Mouse (Mus musculus) forebrain, embryonic 14.5 days (tissue): Measurements from ENCODE around the gene Ccdc159. TPM values are rescaled to one million over a fixed set of nuclear protein-coding genes. Genes with fewer than 3 reads are reported as not detected.

Experiments used
- ATAC-seq: fragments of 200-750 bp; cut with Nextera tagmentation; 2 replicates; pipeline ENCODE4 v1.8.0; 2017; ENCODE audit warnings: mild to moderate bottlenecking, moderate library complexity
- DNase-seq: peaks from one replicate; pipeline ENCODE4 v3.0.0-alpha.2; 2015; ENCODE audit warnings: low spot score
- H3K27ac ChIP-seq: fragments of 300-500 bp; sonication (generic); 2 replicates; pipeline ENCODE4 v1.5.1; 2014; ENCODE audit warnings: low read depth, mild to moderate bottlenecking, control low read depth, low read length, moderate library complexity
- H3K27me3 ChIP-seq: fragments of 300-500 bp; sonication (generic); replicated peaks from 2 replicates; pipeline ENCODE4 v1.6.1; 2014; ENCODE audit warnings: low read length, control low read depth, mixed read lengths; ENCODE audit not compliant: control insufficient read depth, insufficient read depth
- H3K36me3 ChIP-seq: fragments of 300-500 bp; sonication (generic); 2 replicates; pipeline ENCODE4 v1.6.1; 2014; ENCODE audit warnings: low read length, control low read depth; ENCODE audit not compliant: control insufficient read depth, insufficient read depth
- H3K4me1 ChIP-seq: fragments of 300-500 bp; sonication (generic); 2 replicates; pipeline ENCODE4 v1.6.1; 2014; ENCODE audit warnings: antibody characterized with exemption, low read length, control low read depth; ENCODE audit not compliant: control insufficient read depth, insufficient read depth
- H3K4me2 ChIP-seq: fragments of 300-500 bp; sonication (generic); 2 replicates; pipeline ENCODE4 v1.6.1; 2014; ENCODE audit warnings: mild to moderate bottlenecking, control low read depth, low read length
- H3K4me3 ChIP-seq: fragments of 300-500 bp; sonication (generic); 2 replicates; pipeline ENCODE4 v1.5.1; 2014; ENCODE audit warnings: low read depth, low read length, control low read depth
- H3K9ac ChIP-seq: fragments of 300-500 bp; sonication (generic); 2 replicates; pipeline ENCODE4 v1.6.1; 2014; ENCODE audit warnings: mild to moderate bottlenecking, low read length, control low read depth, moderate library complexity
- H3K9me3 ChIP-seq: fragments of 300-500 bp; sonication (generic); replicated peaks from 2 replicates; pipeline ENCODE4 v1.6.1; 2016; ENCODE audit warnings: low read length, control low read depth, mixed read lengths; ENCODE audit not compliant: control insufficient read depth
- WGBS: fragments of 180-500 bp; shearing (Covaris S2); extraction: QIAGEN DNeasy Blood & Tissue Kit; methylation state at CpG from one replicate; pipeline ENCODE4 v1.1.7; 2014; 5-methylcytosine and 5-hydroxymethylcytosine counted together
- polyA plus RNA-seq: library from polyadenylated mRNA; unstranded; fragments of >200 nt; fragmentation: Nextera tagmentation; extraction: Ambion mirVana; gene quantifications from 2 replicates; pipeline ENCODE4 v1.2.1, GENCODE M21; 2014

The Ccdc159 gene
- polyA plus RNA-seq, 1 experiment from 2014 or later = 3.5 TPM

- H3K27me3 ChIP-seq = no peaks in the 10 kb centered on the region
- ATAC-seq (no peak), DNase-seq (no peak)
- peaks cover 7% of the 10 kb centered on the region; the same call in 1 of the 2 replicates for H3K4me1 ChIP-seq
- peak overlapping the region; percentile 62 for H3K4me2 ChIP-seq
- 3% methylated on average over 6 of the region's 6 CpGs for WGBS
- H3K27ac ChIP-seq = peak overlapping the region; percentile 40; the same call in 1 of the 2 replicates
- peak overlapping the region; percentile 61 for H3K9ac ChIP-seq
- peak overlapping the region; percentile 40 for H3K4me3 ChIP-seq
- no peaks in the 10 kb centered on the region for H3K36me3 ChIP-seq
- no peaks in the 10 kb centered on the region for H3K9me3 ChIP-seq
These were observed 487 bp upstream of the Ccdc159 start for GRCm38 (mm10) chr9:21926784-21927183.

GRCm38 (mm10) chr9:21929208-21929607, 1.9 kb downstream of the Ccdc159 start:
- 90% methylated on average over 3 of the region's 3 CpGs for WGBS

GRCm38 (mm10) chr9:21932006-21932405, 4.7 kb downstream of the Ccdc159 start:
- H3K4me2 ChIP-seq = no peak overlapping the region
- DNase-seq (no peak), ATAC-seq (no peak)
- H3K4me3 ChIP-seq = no peak overlapping the region
- H3K27me3 ChIP-seq = no peaks in the 10 kb centered on the region; the same call in 1 of the 2 replicates
- H3K27ac ChIP-seq = no peak overlapping the region
- no peak overlapping the region for H3K9ac ChIP-seq
- H3K9me3 ChIP-seq = no peaks in the 10 kb centered on the region
- H3K4me1 ChIP-seq = peaks cover 3% of the 10 kb centered on the region; the same call in 1 of the 2 replicates
- no peaks in the 10 kb centered on the region for H3K36me3 ChIP-seq
- WGBS = 60% methylated on average over 2 of the region's 2 CpGs

More at GRCm38 (mm10) chr9:21929208-21929607, 1.9 kb downstream of the Ccdc159 start:
- Histone ChIP-seq H3K27ac (no peak overlapping the region), H3K4me2 (no peak overlapping the region), H3K4me3 (no peak overlapping the region), H3K9me3 (no peaks in the 10 kb centered on the region), H3K4me1 (peaks cover 7% of the 10 kb centered on the region; the same call in 1 of the 2 replicates), H3K36me3 (no peaks in the 10 kb centered on the region), H3K9ac (no peak overlapping the region), H3K27me3 (no peaks in the 10 kb centered on the region)
- no peak for ATAC-seq
- no peak for DNase-seq

- DNase-seq (no peak), ATAC-seq (no peak)
- no peak overlapping the region for H3K27ac ChIP-seq
- WGBS = 63% methylated on average over 12 of the region's 12 CpGs
- no peak overlapping the region for H3K9ac ChIP-seq
- H3K4me1 ChIP-seq = peaks cover 3% of the 10 kb centered on the region
- H3K4me3 ChIP-seq = no peak overlapping the region
- H3K27me3 ChIP-seq = no peaks in the 10 kb centered on the region; the same call in 1 of the 2 replicates
- H3K4me2 ChIP-seq = no peak overlapping the region
- H3K36me3 ChIP-seq = no peaks in the 10 kb centered on the region
- no peaks in the 10 kb centered on the region for H3K9me3 ChIP-seq
These were observed 5.3 kb downstream of the Ccdc159 start for GRCm38 (mm10) chr9:21932445-21933137.

- Histone ChIP-seq H3K4me2 (no peak overlapping the region), H3K4me3 (no peak overlapping the region), H3K36me3 (no peaks in the 10 kb centered on the region), H3K9me3 (no peaks in the 10 kb centered on the region), H3K27ac (no peak overlapping the region), H3K4me1 (peaks cover 10% of the 10 kb centered on the region), H3K27me3 (no peaks in the 10 kb centered on the region; the same call in 1 of the 2 replicates), H3K9ac (no peak overlapping the region)
- DNase-seq (no peak), ATAC-seq (no peak)
- 91% methylated on average over 12 of the region's 12 CpGs for WGBS
These were observed 6.8 kb downstream of the Ccdc159 start for GRCm38 (mm10) chr9:21934021-21934420.

GRCm38 (mm10) chr9:21935466-21936131, 8.3 kb downstream of the Ccdc159 start:
- H3K4me1 ChIP-seq = peaks cover 10% of the 10 kb centered on the region
- no peak overlapping the region for H3K27ac ChIP-seq
- DNase-seq = no peak
- 86% methylated on average over 7 of the region's 7 CpGs for WGBS
- H3K9me3 ChIP-seq = no peaks in the 10 kb centered on the region
- H3K9ac ChIP-seq = no peak overlapping the region
- H3K4me3 ChIP-seq = no peak overlapping the region
- no peak for ATAC-seq
- no peak overlapping the region for H3K4me2 ChIP-seq
- no peaks in the 10 kb centered on the region; the same call in 1 of the 2 replicates for H3K27me3 ChIP-seq
- H3K36me3 ChIP-seq = peaks cover 6% of the 10 kb centered on the region

GRCm38 (mm10) chr9:21936692-21937570, 9.7 kb downstream of the Ccdc159 start, which contains the start of gene Plppr2:
Plppr2 (plus strand) TSS chr9:21937033.
- Histone ChIP-seq H3K9ac (peak within 1 kb of the TSS; percentile 87), H3K27me3 (no peaks in the 10 kb centered on the region; the same call in 1 of the 2 replicates), H3K9me3 (no peaks in the 10 kb centered on the region), H3K36me3 (peaks cover 16% of the 10 kb centered on the region), H3K27ac (peak within 1 kb of the TSS; percentile 79), H3K4me2 (peak within 1 kb of the TSS; percentile 74), H3K4me3 (peak within 1 kb of the TSS; percentile 71), H3K4me1 (peaks cover 10% of the 10 kb centered on the region)
- peak; percentile 99 for DNase-seq
- peak; percentile 96 for ATAC-seq
- 1% methylated on average over 41 of the region's 43 CpGs for WGBS

- peak overlapping the region; percentile 74 for H3K4me2 ChIP-seq
- DNase-seq (no peak), ATAC-seq (no peak)
- WGBS = 69% methylated on average over 4 of the region's 4 CpGs
- H3K27me3 ChIP-seq = no peaks in the 10 kb centered on the region; the same call in 1 of the 2 replicates
- peaks cover 10% of the 10 kb centered on the region for H3K4me1 ChIP-seq
- H3K9ac ChIP-seq = peak overlapping the region; percentile 87
- H3K36me3 ChIP-seq = peaks cover 22% of the 10 kb centered on the region
- peak overlapping the region; percentile 39; the same call in 1 of the 2 replicates for H3K27ac ChIP-seq
- no peaks in the 10 kb centered on the region for H3K9me3 ChIP-seq
- peak overlapping the region; percentile 71 for H3K4me3 ChIP-seq
These were observed 10.5 kb downstream of the Ccdc159 start for GRCm38 (mm10) chr9:21937711-21938175.
